Mouse (Mus musculus) limb, embryonic 15.5 days (tissue): ENCODE data around the gene Gli1. TPM values are rescaled to one million over a fixed set of nuclear protein-coding genes. Genes with fewer than 3 reads are reported as not detected.

Experiments
- ATAC-seq: fragments of 200-750 bp; cut with Nextera tagmentation; 2 replicates; pipeline ENCODE4 v1.8.0; 2017; ENCODE audit warnings: low read depth, moderate TSS enrichment; ENCODE audit not compliant: insufficient number of reproducible peaks, low FRiP score, low TSS enrichment
- H3K27ac ChIP-seq: fragments of 300-500 bp; sonication (generic); 2 replicates; pipeline ENCODE4 v1.5.1; 2015; ENCODE audit warnings: moderate library complexity, mild to moderate bottlenecking, inconsistent platforms
- H3K27me3 ChIP-seq: fragments of 300-500 bp; sonication (generic); 2 replicates; pipeline ENCODE4 v1.6.1; 2015; ENCODE audit warnings: inconsistent platforms
- H3K36me3 ChIP-seq: fragments of 300-500 bp; sonication (generic); 2 replicates; pipeline ENCODE4 v1.6.1; 2015; ENCODE audit warnings: inconsistent platforms
- H3K4me1 ChIP-seq: fragments of 300-500 bp; sonication (generic); 2 replicates; pipeline ENCODE4 v1.6.1; 2015; ENCODE audit warnings: inconsistent platforms
- H3K4me2 ChIP-seq: fragments of 300-500 bp; sonication (generic); 2 replicates; pipeline ENCODE4 v1.6.1; 2015; ENCODE audit warnings: mild to moderate bottlenecking, inconsistent platforms
- H3K4me3 ChIP-seq: fragments of 300-500 bp; sonication (generic); 2 replicates; pipeline ENCODE4 v1.5.1; 2015; ENCODE audit warnings: mild to moderate bottlenecking, inconsistent platforms
- H3K9ac ChIP-seq: fragments of 300-500 bp; sonication (generic); 2 replicates; pipeline ENCODE4 v1.6.1; 2015; ENCODE audit warnings: inconsistent platforms
- H3K9me3 ChIP-seq: fragments of 300-500 bp; sonication (generic); 2 replicates; pipeline ENCODE4 v1.6.1; 2016; ENCODE audit warnings: inconsistent platforms
- WGBS: fragments of 180-500 bp; shearing (Covaris S2); methylation state at CpG from one replicate; pipeline ENCODE4 v1.1.7; 2015; 5-methylcytosine and 5-hydroxymethylcytosine counted together
- polyA plus RNA-seq: library from polyadenylated mRNA; unstranded; fragments of >200 nt; fragmentation: Nextera tagmentation; extraction: Ambion mirVana; gene quantifications from 2 replicates; pipeline ENCODE4 v1.2.1, GENCODE M21; 2015

Gli1 gene
- polyA plus RNA-seq, 1 experiment from 2014 or later: 13.7 TPM

GRCm38 (mm10) chr10:127355336-127355735 is 13.6 kb upstream of the Gli1 start:
- 74% methylated on average over 10 of the region's 10 CpGs for WGBS

GRCm38 (mm10) chr10:127353909-127354895 is 12.4 kb upstream of the Gli1 start, which contains the start of gene Inhbe:
Inhbe (minus strand) TSS chr10:127354411.
- Histone ChIP-seq H3K4me2 (no peak within 1 kb of the TSS), H3K27me3 (no peaks in the 10 kb centered on the region), H3K4me3 (no peak within 1 kb of the TSS), H3K36me3 (no peaks in the 10 kb centered on the region), H3K9me3 (no peaks in the 10 kb centered on the region), H3K9ac (no peak within 1 kb of the TSS), H3K4me1 (peaks cover 7% of the 10 kb centered on the region), H3K27ac (no peak within 1 kb of the TSS)
- WGBS: 83% methylated on average over 18 of the region's 18 CpGs
- ATAC-seq: no peak

More at GRCm38 (mm10) chr10:127355336-127355735, 13.6 kb upstream of the Gli1 start:
- Histone ChIP-seq H3K36me3 (no peaks in the 10 kb centered on the region), H3K9ac (no peak overlapping the region), H3K4me1 (peaks cover 7% of the 10 kb centered on the region), H3K9me3 (no peaks in the 10 kb centered on the region), H3K4me2 (no peak overlapping the region), H3K4me3 (no peak overlapping the region), H3K27ac (no peak overlapping the region), H3K27me3 (no peaks in the 10 kb centered on the region)
- no peak for ATAC-seq

- 89% methylated on average over 11 of the region's 11 CpGs for WGBS
- Histone ChIP-seq H3K9me3 (no peaks in the 10 kb centered on the region), H3K4me3 (no peak overlapping the region), H3K36me3 (no peaks in the 10 kb centered on the region), H3K27ac (no peak overlapping the region), H3K27me3 (no peaks in the 10 kb centered on the region), H3K9ac (no peak overlapping the region), H3K4me2 (no peak overlapping the region), H3K4me1 (peaks cover 7% of the 10 kb centered on the region)
- ATAC-seq: no peak
Measured at GRCm38 (mm10) chr10:127352766-127353165, 11.0 kb upstream of the Gli1 start.

GRCm38 (mm10) chr10:127352187-127352586 is 10.4 kb upstream of the Gli1 start:
- Histone ChIP-seq H3K36me3 (no peaks in the 10 kb centered on the region), H3K9me3 (no peaks in the 10 kb centered on the region), H3K4me2 (no peak overlapping the region), H3K9ac (no peak overlapping the region), H3K4me3 (no peak overlapping the region), H3K4me1 (peaks cover 7% of the 10 kb centered on the region), H3K27ac (no peak overlapping the region), H3K27me3 (no peaks in the 10 kb centered on the region)
- WGBS: 64% methylated on average over 9 of the region's 9 CpGs
- no peak for ATAC-seq

- ATAC-seq: no peak
- no peaks in the 10 kb centered on the region for H3K27me3 ChIP-seq
Measured at GRCm38 (mm10) chr10:127351719-127352118, 9.9 kb upstream of the Gli1 start.

GRCm38 (mm10) chr10:127351285-127351595 is 9.5 kb upstream of the Gli1 start:
- WGBS: 83% methylated on average over 8 of the region's 8 CpGs

More at GRCm38 (mm10) chr10:127351719-127352118, 9.9 kb upstream of the Gli1 start:
- Histone ChIP-seq H3K9ac (no peak overlapping the region), H3K4me1 (peaks cover 7% of the 10 kb centered on the region), H3K4me3 (no peak overlapping the region), H3K36me3 (no peaks in the 10 kb centered on the region), H3K27ac (no peak overlapping the region), H3K4me2 (no peak overlapping the region), H3K9me3 (no peaks in the 10 kb centered on the region)
- 61% methylated on average over 8 of the region's 8 CpGs for WGBS

GRCm38 (mm10) chr10:127350594-127351284 is 9.0 kb upstream of the Gli1 start:
- H3K4me2 ChIP-seq: peak overlapping the region; percentile 48
- no peaks in the 10 kb centered on the region for H3K27me3 ChIP-seq
- 13% methylated on average over 24 of the region's 24 CpGs for WGBS
- peaks cover 7% of the 10 kb centered on the region for H3K4me1 ChIP-seq
- H3K9ac ChIP-seq: no peak overlapping the region
- H3K9me3 ChIP-seq: no peaks in the 10 kb centered on the region
- peak; percentile 55 for ATAC-seq
- peak overlapping the region; percentile 25 for H3K4me3 ChIP-seq
- H3K36me3 ChIP-seq: no peaks in the 10 kb centered on the region
- no peak overlapping the region for H3K27ac ChIP-seq

More at GRCm38 (mm10) chr10:127351285-127351595, 9.5 kb upstream of the Gli1 start:
- Histone ChIP-seq H3K27ac (no peak overlapping the region), H3K9ac (no peak overlapping the region), H3K36me3 (no peaks in the 10 kb centered on the region), H3K4me3 (no peak overlapping the region), H3K27me3 (no peaks in the 10 kb centered on the region), H3K9me3 (no peaks in the 10 kb centered on the region), H3K4me1 (peaks cover 7% of the 10 kb centered on the region), H3K4me2 (peak overlapping the region; percentile 48)
- no peak for ATAC-seq

- H3K4me1 ChIP-seq: peaks cover 7% of the 10 kb centered on the region
- H3K4me2 ChIP-seq: no peak overlapping the region
- H3K4me3 ChIP-seq: no peak overlapping the region
- H3K36me3 ChIP-seq: no peaks in the 10 kb centered on the region
- 77% methylated on average over 8 of the region's 8 CpGs for WGBS
- H3K9ac ChIP-seq: no peak overlapping the region
- H3K27ac ChIP-seq: no peak overlapping the region
- H3K27me3 ChIP-seq: no peaks in the 10 kb centered on the region
- no peak for ATAC-seq
- no peaks in the 10 kb centered on the region for H3K9me3 ChIP-seq
Measured at GRCm38 (mm10) chr10:127349810-127350209, 8.0 kb upstream of the Gli1 start.

- H3K27ac ChIP-seq: no peak overlapping the region
- no peak overlapping the region for H3K9ac ChIP-seq
- H3K4me3 ChIP-seq: no peak overlapping the region
- no peak for ATAC-seq
- no peaks in the 10 kb centered on the region for H3K27me3 ChIP-seq
- no peaks in the 10 kb centered on the region for H3K36me3 ChIP-seq
- 60% methylated on average over 4 of the region's 4 CpGs for WGBS
- H3K4me1 ChIP-seq: peaks cover 7% of the 10 kb centered on the region
- no peak overlapping the region for H3K4me2 ChIP-seq
- H3K9me3 ChIP-seq: no peaks in the 10 kb centered on the region
Measured at GRCm38 (mm10) chr10:127348957-127349356, 7.2 kb upstream of the Gli1 start.

- peaks cover 15% of the 10 kb centered on the region for H3K4me1 ChIP-seq
- no peak for ATAC-seq
- 73% methylated on average over 3 of the region's 3 CpGs for WGBS
- no peaks in the 10 kb centered on the region for H3K36me3 ChIP-seq
- H3K27me3 ChIP-seq: no peaks in the 10 kb centered on the region
- no peak overlapping the region for H3K9ac ChIP-seq
- H3K4me3 ChIP-seq: no peak overlapping the region
- H3K4me2 ChIP-seq: no peak overlapping the region
- no peaks in the 10 kb centered on the region for H3K9me3 ChIP-seq
- no peak overlapping the region for H3K27ac ChIP-seq
Measured at GRCm38 (mm10) chr10:127346173-127346572, 4.4 kb upstream of the Gli1 start.

- H3K4me1 ChIP-seq: peaks cover 33% of the 10 kb centered on the region
- peaks cover 6% of the 10 kb centered on the region; the same call in 1 of the 2 replicates for H3K27me3 ChIP-seq
- H3K36me3 ChIP-seq: no peaks in the 10 kb centered on the region; the same call in 1 of the 2 replicates
- H3K4me3 ChIP-seq: no peak overlapping the region
- ATAC-seq: no peak
- H3K4me2 ChIP-seq: no peak overlapping the region
- H3K9ac ChIP-seq: no peak overlapping the region
- WGBS: 68% methylated on average over 3 of the region's 3 CpGs
- H3K27ac ChIP-seq: no peak overlapping the region
- H3K9me3 ChIP-seq: no peaks in the 10 kb centered on the region
Measured at GRCm38 (mm10) chr10:127343029-127343428, 1.3 kb upstream of the Gli1 start.

GRCm38 (mm10) chr10:127341360-127341690 is 449 bp downstream of the Gli1 start:
- peaks cover 6% of the 10 kb centered on the region; the same call in 1 of the 2 replicates for H3K27me3 ChIP-seq
- H3K4me1 ChIP-seq: peaks cover 39% of the 10 kb centered on the region
- peaks cover 16% of the 10 kb centered on the region for H3K36me3 ChIP-seq
- H3K27ac ChIP-seq: peak overlapping the region; percentile 95
- no peaks in the 10 kb centered on the region for H3K9me3 ChIP-seq
- H3K4me2 ChIP-seq: peak overlapping the region; percentile 90
- peak overlapping the region; percentile 44 for H3K9ac ChIP-seq
- 0% methylated on average over 5 of the region's 11 CpGs for WGBS
- no peak for ATAC-seq
- H3K4me3 ChIP-seq: peak overlapping the region; percentile 54
